In the genomic region with DNA sequence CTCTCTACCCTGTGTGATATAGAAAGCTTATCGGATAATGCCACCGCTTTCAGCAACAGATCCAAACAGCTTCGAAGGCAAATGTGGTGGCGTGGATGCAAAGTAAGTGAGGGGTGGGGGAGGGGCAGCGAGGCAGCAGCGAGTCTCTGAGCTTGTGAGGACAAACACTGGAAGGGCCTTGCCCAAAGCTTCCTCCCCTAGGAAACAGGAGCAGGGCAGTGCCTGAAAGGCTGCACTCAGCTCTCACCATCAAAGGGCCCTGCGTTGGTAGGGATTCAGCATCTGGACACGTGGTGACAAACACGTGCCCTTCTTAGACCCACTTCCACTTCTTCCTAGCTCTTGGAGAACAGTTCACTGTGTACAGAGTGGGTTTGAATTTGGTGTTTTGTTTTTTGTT, we compare ENCODE assay signal across 9 mouse cellular contexts. TPM values are rescaled to one million over a fixed set of nuclear protein-coding genes. Genes with fewer than 3 reads are reported as not detected.
DNase-seq lines count a peak whose midpoint lies in the region; ATAC-seq lines count a peak whose summit lies in the region.
"Had no signal": no experiment of that assay in that cellular context is flagged by ENCODE, and none has a peak within 500 bp of the region (broad histone marks: within the 10 kb centered on the region; RNA-seq: fewer than 3 reads in every experiment).

No protein-coding gene starts in this region.

- peaks cover 19% of the 10 kb centered on the region for H3K4me1 ChIP-seq in neural tube, embryonic 13.5 days (replicated peaks)
- H3K4me1 ChIP-seq: limb, embryonic 13.5 days had no signal

- no peak overlapping the region for H3K4me3 ChIP-seq in neural tube, embryonic 13.5 days
- H3K4me3 ChIP-seq: limb, embryonic 13.5 days had no signal

- no peaks in the 10 kb centered on the region for H3K9me3 ChIP-seq in neural tube, embryonic 13.5 days
- H3K9me3 ChIP-seq: limb, embryonic 13.5 days had no signal

- no peaks in the 10 kb centered on the region for H3K27me3 ChIP-seq in neural tube, embryonic 13.5 days
- H3K27me3 ChIP-seq: limb, embryonic 13.5 days had no signal

- no peak for DNase-seq in frontal cortex, postnatal 25 days (ENCODE audit: low spot score in 2 of 2)
- DNase-seq in right cerebral cortex, adult 18-20 months: peak; percentile 23
- DNase-seq in right cerebral cortex, adult 2 months (ENCODE audit: low spot score in 2 of 2): no peak
- peak; percentile 9 to 10 for DNase-seq in kidney, postnatal 36 days
- DNase-seq in cerebellum, postnatal 10 days: no peak
- DNase-seq in layer of hippocampus, postnatal 36 days: no peak

- peak overlapping the region; percentile 57; the same call in 1 of the 2 replicates for H3K27ac ChIP-seq in neural tube, embryonic 13.5 days (replicated peaks)
- H3K27ac ChIP-seq: limb, embryonic 13.5 days had no signal

- 0 out of 2 replicates have a peak overlapping the region, but pooled peaks have one; percentile 36 for H3K9ac ChIP-seq in neural tube, embryonic 13.5 days
- H3K9ac ChIP-seq: limb, embryonic 13.5 days had no signal

- WGBS in neural tube, embryonic 13.5 days: 5% methylated on average over 9 of the region's 9 CpGs

- peaks cover 21% of the 10 kb centered on the region for H3K36me3 ChIP-seq in neural tube, embryonic 13.5 days

- peak overlapping the region; percentile 3; the same call in 1 of the 2 replicates for H3K4me2 ChIP-seq in neural tube, embryonic 13.5 days
- H3K4me2 ChIP-seq: limb, embryonic 13.5 days had no signal

- peak; percentile 34; the same call in 1 of the 2 replicates for ATAC-seq in frontal cortex, adult (ENCODE audit: low TSS enrichment)
- peak; percentile 85; the same call in 1 of the 2 replicates for ATAC-seq in neural tube, embryonic 13.5 days (ENCODE audit: low read depth)

RNA-seq across cellular contexts. Expression of gene Vamp4, which starts 19.1 kb away (rescaled TPM):
- 80.2 and 80.4 TPM in 2 replicates for polyA plus RNA-seq in neural tube, embryonic 13.5 days (2015; fragmentation: Nextera tagmentation; extraction: Ambion mirVana)
- total RNA-seq in layer of hippocampus, postnatal 36 days (2021): 100 to 1,000 TPM; 100 to 105 TPM

RNA-seq across cellular contexts. Expression of gene Mettl13, which starts 41.1 kb away (rescaled TPM):
- polyA plus RNA-seq in neural tube, embryonic 13.5 days (2015; fragmentation: Nextera tagmentation; extraction: Ambion mirVana): 17.1 and 17.2 TPM in 2 replicates
- total RNA-seq in layer of hippocampus, postnatal 36 days (2021): 10 to 100 TPM; 10.4 to 11.1 TPM

RNA-seq across cellular contexts. Expression of gene Myoc, which starts 49.5 kb away (rescaled TPM):
- not detected in 2 replicates for polyA plus RNA-seq in neural tube, embryonic 13.5 days (2015; fragmentation: Nextera tagmentation; extraction: Ambion mirVana)
- total RNA-seq in layer of hippocampus, postnatal 36 days (2021): 1 to 10 TPM; 4.0 TPM

Comparison
In these comparisons a context has a peak if more than half of its experiments do, and no peak if none do; other contexts are left out.
1. DNase-seq: peak in right cerebral cortex, adult 18-20 months (single experiment) and kidney, postnatal 36 days (2 of 2); none in frontal cortex, postnatal 25 days (0 of 2), right cerebral cortex, adult 2 months (0 of 2), cerebellum, postnatal 10 days (0 of 2) and layer of hippocampus, postnatal 36 days (0 of 2).